Mouse (Mus musculus) neural tube, embryonic 15.5 days (tissue): ENCODE measurements around the gene Mpl. TPM values are rescaled to one million over a fixed set of nuclear protein-coding genes. Genes with fewer than 3 reads are reported as not detected.

Experiments used
- ATAC-seq: fragments of 200-750 bp; cut with Nextera tagmentation; 2 replicates; pipeline ENCODE4 v1.8.0; 2017; ENCODE audit warnings: mild to moderate bottlenecking, moderate TSS enrichment, moderate library complexity; ENCODE audit not compliant: low FRiP score
- H3K27ac ChIP-seq: fragments of 300-500 bp; sonication (generic); replicated peaks from 2 replicates; pipeline ENCODE4 v1.5.1; 2015; ENCODE audit warnings: mild to moderate bottlenecking, inconsistent platforms
- H3K27me3 ChIP-seq: fragments of 300-500 bp; sonication (generic); replicated peaks from 2 replicates; pipeline ENCODE4 v1.6.1; 2015; ENCODE audit warnings: inconsistent platforms
- H3K36me3 ChIP-seq: fragments of 300-500 bp; sonication (generic); 2 replicates; pipeline ENCODE4 v1.6.1; 2015; ENCODE audit warnings: inconsistent platforms
- H3K4me1 ChIP-seq: fragments of 300-500 bp; sonication (generic); 2 replicates; pipeline ENCODE4 v1.6.1; 2015; ENCODE audit warnings: inconsistent platforms
- H3K4me2 ChIP-seq: fragments of 300-500 bp; sonication (generic); 2 replicates; pipeline ENCODE4 v1.6.1; 2015; ENCODE audit warnings: inconsistent platforms, mild to moderate bottlenecking, moderate library complexity
- H3K4me3 ChIP-seq: fragments of 300-500 bp; sonication (generic); replicated peaks from 2 replicates; pipeline ENCODE4 v1.5.1; 2015; ENCODE audit warnings: mild to moderate bottlenecking, inconsistent platforms
- H3K9ac ChIP-seq: fragments of 300-500 bp; sonication (generic); replicated peaks from 2 replicates; pipeline ENCODE4 v1.6.1; 2015; ENCODE audit warnings: mild to moderate bottlenecking, inconsistent platforms
- H3K9me3 ChIP-seq: fragments of 300-500 bp; sonication (generic); replicated peaks from 2 replicates; pipeline ENCODE4 v1.6.1; 2016; ENCODE audit warnings: inconsistent platforms
- WGBS: fragments of 180-500 bp; shearing (Covaris S2); methylation state at CpG from one replicate; pipeline ENCODE4 v1.1.7; 2015; ENCODE audit warnings: mixed read lengths; 5-methylcytosine and 5-hydroxymethylcytosine counted together
- polyA plus RNA-seq: library from polyadenylated mRNA; unstranded; fragments of >200 nt; fragmentation: Nextera tagmentation; extraction: Ambion mirVana; gene quantifications from 2 replicates; pipeline ENCODE4 v1.2.1, GENCODE M21; 2015

Mpl gene
- polyA plus RNA-seq, 1 experiment from 2014 or later, result 0.12 TPM

GRCm38 (mm10) chr4:118398400-118398799, 58.9 kb downstream of the Mpl start:
- WGBS, result 96% methylated on average over 6 of the region's 6 CpGs
- Histone ChIP-seq H3K36me3 (peaks cover 96% of the 10 kb centered on the region), H3K27me3 (no peaks in the 10 kb centered on the region), H3K9ac (no peak overlapping the region), H3K4me2 (no peak overlapping the region), H3K9me3 (no peaks in the 10 kb centered on the region), H3K27ac (no peak overlapping the region), H3K4me3 (no peak overlapping the region), H3K4me1 (no peaks in the 10 kb centered on the region)
- no peak for ATAC-seq

DNA sequence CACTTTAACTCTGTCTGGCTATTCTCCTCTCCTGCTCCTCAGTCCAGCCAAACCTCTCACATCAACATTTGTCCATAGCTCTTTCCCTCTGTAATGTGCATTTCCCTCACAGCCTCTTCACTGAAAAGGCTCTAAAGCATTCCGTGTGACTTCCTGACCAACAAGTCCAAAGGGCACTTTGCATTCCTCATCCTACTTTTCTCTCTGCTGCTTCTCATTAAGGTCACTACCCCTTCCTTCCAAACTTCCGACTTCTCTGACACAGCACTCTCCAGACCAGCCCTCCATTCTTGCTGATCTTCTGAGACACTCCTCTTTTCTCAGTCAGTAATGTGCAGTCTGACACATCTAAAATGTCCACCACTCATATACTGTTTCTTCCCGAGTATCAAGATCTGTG, 60.9 kb downstream of the Mpl start:
- Histone ChIP-seq H3K9ac (no peak overlapping the region), H3K4me1 (no peaks in the 10 kb centered on the region), H3K27ac (no peak overlapping the region), H3K4me2 (no peak overlapping the region), H3K9me3 (no peaks in the 10 kb centered on the region), H3K27me3 (no peaks in the 10 kb centered on the region), H3K36me3 (peaks cover 97% of the 10 kb centered on the region), H3K4me3 (no peak overlapping the region)
- 82% methylated on average over 3 of the region's 3 CpGs for WGBS
- ATAC-seq, result no peak

DNA sequence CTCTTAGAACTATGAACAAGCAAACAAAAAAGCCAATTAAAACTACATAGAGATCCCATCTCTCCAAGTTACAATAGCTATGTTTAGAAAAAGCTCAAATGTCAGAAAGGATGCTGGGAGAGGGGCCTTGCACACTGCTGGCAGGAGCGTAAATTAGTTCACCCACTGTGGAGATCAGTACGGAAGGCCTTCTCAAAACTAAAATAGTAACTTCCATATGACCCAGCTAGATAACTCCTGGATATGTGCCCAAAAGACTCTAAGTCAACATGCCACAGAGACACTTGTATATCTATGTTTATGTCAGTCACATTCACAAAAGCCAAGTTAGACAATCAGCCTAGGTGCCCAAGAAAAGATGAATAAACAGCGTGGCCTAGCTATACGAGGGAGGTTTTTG, 62.0 kb downstream of the Mpl start:
- Histone ChIP-seq H3K9ac (no peak overlapping the region), H3K4me1 (no peaks in the 10 kb centered on the region), H3K27me3 (no peaks in the 10 kb centered on the region), H3K36me3 (peaks cover 97% of the 10 kb centered on the region), H3K27ac (no peak overlapping the region), H3K4me3 (no peak overlapping the region), H3K9me3 (no peaks in the 10 kb centered on the region), H3K4me2 (no peak overlapping the region)
- 88% methylated on average over 4 of the region's 4 CpGs for WGBS
- no peak for ATAC-seq

DNA sequence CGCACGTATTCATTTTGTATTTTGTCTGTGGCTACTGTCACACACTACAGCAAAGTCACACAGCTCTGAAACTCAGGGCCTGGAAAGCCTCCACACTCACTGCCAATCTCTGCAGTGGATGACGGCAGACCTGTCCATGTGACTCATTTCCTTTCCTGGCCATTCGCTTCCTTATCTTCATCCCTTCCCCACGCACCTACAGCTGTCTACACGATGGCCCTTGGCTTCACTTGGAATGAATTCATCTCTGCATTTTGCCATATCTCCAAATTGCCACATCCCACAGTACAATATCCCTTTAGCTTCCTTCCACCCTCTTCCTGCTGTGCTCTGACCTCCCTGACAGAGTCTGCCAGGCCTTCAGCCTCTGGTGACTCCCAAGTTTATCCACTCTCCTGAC, 62.8 kb downstream of the Mpl start:
- no peak overlapping the region for H3K27ac ChIP-seq
- ATAC-seq, result no peak
- no peak overlapping the region for H3K9ac ChIP-seq
- 96% methylated on average over 6 of the region's 6 CpGs for WGBS
- H3K4me1 ChIP-seq, result no peaks in the 10 kb centered on the region
- H3K4me3 ChIP-seq, result no peak overlapping the region
- no peak overlapping the region for H3K4me2 ChIP-seq
- peaks cover 98% of the 10 kb centered on the region for H3K36me3 ChIP-seq
- no peaks in the 10 kb centered on the region for H3K27me3 ChIP-seq
- no peaks in the 10 kb centered on the region for H3K9me3 ChIP-seq

Other genes with a start within 250 kb of the Mpl start
- gene Ptprf, start 166.1 kb downstream of the Mpl start, polyA plus RNA-seq, result 62.9 and 68.5 TPM in 2 replicates
- gene Szt2, start 48.2 kb downstream of the Mpl start, polyA plus RNA-seq, result 7.1 and 8.3 TPM in 2 replicates
- 99.7 and 103 TPM in 2 replicates for gene Med8, start 48.2 kb downstream of the Mpl start, polyA plus RNA-seq
- 31.2 and 49.2 TPM in 2 replicates for gene Elovl1, start 29.4 kb downstream of the Mpl start, polyA plus RNA-seq
- gene Cdc20, start 20.2 kb downstream of the Mpl start, polyA plus RNA-seq, result 23.4 and 79.0 TPM in 2 replicates
- 16.1 and 17.9 TPM in 2 replicates for gene Tie1, start 32.5 kb upstream of the Mpl start, polyA plus RNA-seq
- 3.7 TPM in 1 of 2 replicates, not detected in the other for gene 2610528J11Rik, start 69.5 kb upstream of the Mpl start, polyA plus RNA-seq
- 0.20 and 1.8 TPM in 2 replicates for gene Tmem125, start 86.5 kb upstream of the Mpl start, polyA plus RNA-seq
- 1.3 and 1.5 TPM in 2 replicates for gene Cfap57, start 163.3 kb upstream of the Mpl start, polyA plus RNA-seq
- 84.7 and 102 TPM in 2 replicates for gene Ebna1bp2, start 163.3 kb upstream of the Mpl start, polyA plus RNA-seq
- not detected in 2 replicates for gene Olfr62, start 201.4 kb upstream of the Mpl start, polyA plus RNA-seq
- not detected in 2 replicates for gene Olfr1342, start 235.2 kb upstream of the Mpl start, polyA plus RNA-seq
- gene Olfr1341, start 246.0 kb upstream of the Mpl start, polyA plus RNA-seq, result not detected in 2 replicates